Mouse (Mus musculus): ENCODE data around the gene Cldn22. TPM values are rescaled to one million over a fixed set of nuclear protein-coding genes. Genes with fewer than 3 reads are reported as not detected.

Cldn22 gene
- not detected in 2 replicates for total RNA-seq (2014; fragmentation: Nextera tagmentation)
- total RNA-seq (2017): 0.22 TPM in 1 of 2 replicates, not detected in the other
- polyA plus RNA-seq (2012): not detected in 2 replicates

DNA sequence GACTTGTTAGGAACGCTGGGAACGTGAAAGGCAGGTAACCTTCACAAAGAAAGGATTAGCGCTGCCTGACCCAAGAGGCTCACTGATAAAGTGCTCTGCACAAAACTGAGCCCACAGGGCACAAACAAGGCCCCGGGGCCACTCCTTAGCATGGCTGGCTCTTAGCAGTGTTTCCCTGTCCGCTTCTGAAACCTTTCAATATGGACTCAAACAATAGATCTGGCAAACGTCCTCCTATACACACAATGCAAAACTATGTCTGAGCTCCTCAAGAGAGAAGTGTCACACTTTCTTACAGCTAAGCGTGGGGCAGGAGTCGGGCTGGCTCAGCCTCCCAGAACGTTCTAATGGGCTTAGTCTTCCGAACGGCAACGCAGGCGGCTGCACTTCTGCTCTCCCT is at the start of gene Cldn22:
Gene Cldn22 (plus strand): TSS at position 301 of the 400 bp plus-strand sequence.
- Histone ChIP-seq H3K27me3 (ENCODE audit: insufficient read depth, low read length) (no peaks in the 10 kb centered on the region), H3K4me1 (ENCODE audit: insufficient read depth, low read depth, low read length) (no peaks in the 10 kb centered on the region), H3K36me3 (replicated peaks) (peaks cover 12% of the 10 kb centered on the region), H3K9me3 (replicated peaks) (no peaks in the 10 kb centered on the region), H3K4me3 (ENCODE audit: low read depth, low read length) (no peak within 1 kb of the TSS)
- TF ChIP-seq GATA1 (IDR thresholded peaks at IDR 0.05; ENCODE audit: borderline replicate concordance, low read length) (no peak), POLR2AphosphoS5 (IDR thresholded peaks at IDR 0.05; ENCODE audit: insufficient replicate concordance, low read depth, low read length) (no peak), GATA2 (IDR thresholded peaks at IDR 0.05; ENCODE audit: borderline replicate concordance, low read depth, low read length) (no peak), CTCF (IDR thresholded peaks at IDR 0.05; ENCODE audit: low read depth, low read length) (no peak), TAL1 (conservative IDR thresholded peaks at IDR 0.05; ENCODE audit: low read depth, low read length) (no peak)
- no peak for ATAC-seq (ENCODE audit: extremely low read depth, insufficient number of reproducible peaks, low FRiP score, poor library complexity, severe bottlenecking)
- no peak for DNase-seq (ENCODE audit: low spot score)

DNA sequence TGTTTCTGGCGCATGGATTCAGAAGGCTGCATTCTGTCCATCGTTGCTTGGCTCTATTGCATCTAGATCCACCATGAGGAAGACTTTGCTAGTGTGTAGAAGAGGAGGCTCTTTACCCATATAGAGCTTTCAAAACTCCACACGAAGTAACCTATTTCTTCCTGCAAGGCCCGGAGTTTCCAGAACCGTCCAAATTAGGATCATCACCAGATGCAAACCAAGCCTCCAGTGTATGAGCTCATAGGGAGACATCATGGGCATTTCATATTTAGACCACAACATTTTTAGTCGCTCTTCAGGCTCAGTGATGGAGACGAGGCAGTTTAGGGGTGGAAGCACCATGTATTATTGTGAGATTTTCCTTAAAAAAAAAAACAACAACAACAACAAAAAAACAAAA is 46.9 kb upstream of the Cldn22 start:
- Histone ChIP-seq H3K9me3 (replicated peaks) (no peaks in the 10 kb centered on the region), H3K4me3 (ENCODE audit: low read depth, low read length) (no peak overlapping the region), H3K36me3 (replicated peaks) (no peaks in the 10 kb centered on the region), H3K4me1 (ENCODE audit: insufficient read depth, low read depth, low read length) (no peaks in the 10 kb centered on the region), H3K27me3 (ENCODE audit: insufficient read depth, low read length) (no peaks in the 10 kb centered on the region; the same call in 1 of the 2 replicates)
- DNase-seq (ENCODE audit: low spot score) (no peak), ATAC-seq (ENCODE audit: extremely low read depth, insufficient number of reproducible peaks, low FRiP score, poor library complexity, severe bottlenecking) (no peak)
- TF ChIP-seq GATA1 (IDR thresholded peaks at IDR 0.05; ENCODE audit: borderline replicate concordance, low read length) (no peak), TAL1 (conservative IDR thresholded peaks at IDR 0.05; ENCODE audit: low read depth, low read length) (no peak), CTCF (IDR thresholded peaks at IDR 0.05; ENCODE audit: low read depth, low read length) (no peak), POLR2AphosphoS5 (IDR thresholded peaks at IDR 0.05; ENCODE audit: insufficient replicate concordance, low read depth, low read length) (no peak), GATA2 (IDR thresholded peaks at IDR 0.05; ENCODE audit: borderline replicate concordance, low read depth, low read length) (no peak)

GRCm38 (mm10) chr8:47779589-47779988 is 44.7 kb upstream of the Cldn22 start:
- H3K4me3 ChIP-seq (ENCODE audit: low read depth, low read length): no peak overlapping the region
- ATAC-seq (ENCODE audit: extremely low read depth, insufficient number of reproducible peaks, low FRiP score, poor library complexity, severe bottlenecking): no peak
- no peaks in the 10 kb centered on the region for H3K4me1 ChIP-seq (ENCODE audit: insufficient read depth, low read depth, low read length)
- H3K27me3 ChIP-seq (ENCODE audit: insufficient read depth, low read length): no peaks in the 10 kb centered on the region; the same call in 1 of the 2 replicates
- no peaks in the 10 kb centered on the region for H3K36me3 ChIP-seq (replicated peaks)
- DNase-seq (ENCODE audit: low spot score): no peak
- no peak for TF ChIP-seq CTCF (IDR thresholded peaks at IDR 0.05; ENCODE audit: low read depth, low read length)
- TF ChIP-seq TAL1 (conservative IDR thresholded peaks at IDR 0.05; ENCODE audit: low read depth, low read length): no peak
- no peak for TF ChIP-seq POLR2AphosphoS5 (IDR thresholded peaks at IDR 0.05; ENCODE audit: insufficient replicate concordance, low read depth, low read length)
- TF ChIP-seq GATA2 (IDR thresholded peaks at IDR 0.05; ENCODE audit: borderline replicate concordance, low read depth, low read length): no peak
- TF ChIP-seq GATA1 (IDR thresholded peaks at IDR 0.05; ENCODE audit: borderline replicate concordance, low read length): no peak
- H3K9me3 ChIP-seq (replicated peaks): no peaks in the 10 kb centered on the region

- ATAC-seq (ENCODE audit: extremely low read depth, insufficient number of reproducible peaks, low FRiP score, poor library complexity, severe bottlenecking): no peak
These were observed 42.4 kb upstream of the Cldn22 start for GRCm38 (mm10) chr8:47781881-47782280.

GRCm38 (mm10) chr8:47783544-47783943 is 40.7 kb upstream of the Cldn22 start:
- H3K9me3 ChIP-seq (replicated peaks): no peaks in the 10 kb centered on the region
- TF ChIP-seq GATA1 (IDR thresholded peaks at IDR 0.05; ENCODE audit: borderline replicate concordance, low read length) (no peak), POLR2AphosphoS5 (IDR thresholded peaks at IDR 0.05; ENCODE audit: insufficient replicate concordance, low read depth, low read length) (no peak), CTCF (IDR thresholded peaks at IDR 0.05; ENCODE audit: low read depth, low read length) (no peak), GATA2 (IDR thresholded peaks at IDR 0.05; ENCODE audit: borderline replicate concordance, low read depth, low read length) (no peak), TAL1 (conservative IDR thresholded peaks at IDR 0.05; ENCODE audit: low read depth, low read length) (no peak)
- H3K36me3 ChIP-seq (replicated peaks): no peaks in the 10 kb centered on the region
- no peaks in the 10 kb centered on the region for H3K4me1 ChIP-seq (ENCODE audit: insufficient read depth, low read depth, low read length)
- H3K4me3 ChIP-seq (ENCODE audit: low read depth, low read length): no peak overlapping the region
- DNase-seq (ENCODE audit: low spot score) (no peak), ATAC-seq (ENCODE audit: extremely low read depth, insufficient number of reproducible peaks, low FRiP score, poor library complexity, severe bottlenecking) (no peak)
- H3K27me3 ChIP-seq (ENCODE audit: insufficient read depth, low read length): no peaks in the 10 kb centered on the region

More at GRCm38 (mm10) chr8:47781881-47782280, 42.4 kb upstream of the Cldn22 start:
- DNase-seq (ENCODE audit: low spot score): no peak
- Histone ChIP-seq H3K4me3 (ENCODE audit: low read depth, low read length) (no peak overlapping the region), H3K27me3 (ENCODE audit: insufficient read depth, low read length) (no peaks in the 10 kb centered on the region; the same call in 1 of the 2 replicates), H3K4me1 (ENCODE audit: insufficient read depth, low read depth, low read length) (no peaks in the 10 kb centered on the region), H3K9me3 (replicated peaks) (no peaks in the 10 kb centered on the region), H3K36me3 (replicated peaks) (no peaks in the 10 kb centered on the region)
- TF ChIP-seq TAL1 (conservative IDR thresholded peaks at IDR 0.05; ENCODE audit: low read depth, low read length): no peak
- no peak for TF ChIP-seq POLR2AphosphoS5 (IDR thresholded peaks at IDR 0.05; ENCODE audit: insufficient replicate concordance, low read depth, low read length)
- no peak for TF ChIP-seq GATA1 (IDR thresholded peaks at IDR 0.05; ENCODE audit: borderline replicate concordance, low read length)
- TF ChIP-seq GATA2 (IDR thresholded peaks at IDR 0.05; ENCODE audit: borderline replicate concordance, low read depth, low read length): no peak
- TF ChIP-seq CTCF (IDR thresholded peaks at IDR 0.05; ENCODE audit: low read depth, low read length): no peak

DNA sequence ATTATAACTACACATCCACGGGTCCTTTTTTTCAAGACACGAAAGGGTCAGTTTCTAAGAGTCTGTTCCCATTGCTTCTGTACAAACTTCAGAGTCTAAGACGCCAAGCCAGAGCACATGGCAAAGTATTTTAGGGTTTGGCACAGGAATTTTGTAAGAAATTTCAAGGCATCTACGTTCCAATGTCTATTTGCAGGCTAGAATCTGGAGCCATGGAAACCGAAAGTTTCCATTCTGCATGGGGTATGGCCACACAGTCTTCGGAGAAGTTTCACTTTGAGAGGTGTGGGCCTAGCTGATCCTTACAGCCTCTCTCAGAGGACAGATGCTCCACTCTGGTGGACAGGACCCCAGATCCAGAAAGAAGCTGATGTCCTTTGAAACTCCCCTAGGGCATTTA is 40.3 kb upstream of the Cldn22 start:
- no peak for DNase-seq (ENCODE audit: low spot score)

More for the DNA sequence above, 40.3 kb upstream of the Cldn22 start:
- Histone ChIP-seq H3K9me3 (replicated peaks) (no peaks in the 10 kb centered on the region), H3K27me3 (ENCODE audit: insufficient read depth, low read length) (no peaks in the 10 kb centered on the region), H3K36me3 (replicated peaks) (no peaks in the 10 kb centered on the region), H3K4me1 (ENCODE audit: insufficient read depth, low read depth, low read length) (no peaks in the 10 kb centered on the region), H3K4me3 (ENCODE audit: low read depth, low read length) (no peak overlapping the region)
- TF ChIP-seq TAL1 (conservative IDR thresholded peaks at IDR 0.05; ENCODE audit: low read depth, low read length) (no peak), CTCF (IDR thresholded peaks at IDR 0.05; ENCODE audit: low read depth, low read length) (no peak), GATA1 (IDR thresholded peaks at IDR 0.05; ENCODE audit: borderline replicate concordance, low read length) (no peak), POLR2AphosphoS5 (IDR thresholded peaks at IDR 0.05; ENCODE audit: insufficient replicate concordance, low read depth, low read length) (no peak), GATA2 (IDR thresholded peaks at IDR 0.05; ENCODE audit: borderline replicate concordance, low read depth, low read length) (no peak)
- ATAC-seq (ENCODE audit: extremely low read depth, insufficient number of reproducible peaks, low FRiP score, poor library complexity, severe bottlenecking): no peak

All from G1E (cell line).